Mouse (Mus musculus) heart, postnatal 4 days (tissue): ENCODE data around the gene Hist1h2aa. TPM values are rescaled to one million over a fixed set of nuclear protein-coding genes. Genes with fewer than 3 reads are reported as not detected.
A peak's percentile ranks its signal among the peaks of the same experiment; 100 is the strongest.

ENCODE experiments used
- DNase-seq: peaks from one replicate; pipeline ENCODE4 v3.0.0; 2021
- microRNA-seq, 2 experiments: library from miRNA; unstranded; fragments of <30 nt; microRNA quantifications; one replicate each; pipeline ENCODE4 v1.2.0; 2021 to 2022
- total RNA-seq, 2 experiments: library from RNA; stranded (reverse); gene quantifications; 2 replicates each; pipeline ENCODE4 v1.2.3; 2021

Gene Hist1h2aa
- total RNA-seq, 2 experiments from 2014 or later, result not detected

DNA sequence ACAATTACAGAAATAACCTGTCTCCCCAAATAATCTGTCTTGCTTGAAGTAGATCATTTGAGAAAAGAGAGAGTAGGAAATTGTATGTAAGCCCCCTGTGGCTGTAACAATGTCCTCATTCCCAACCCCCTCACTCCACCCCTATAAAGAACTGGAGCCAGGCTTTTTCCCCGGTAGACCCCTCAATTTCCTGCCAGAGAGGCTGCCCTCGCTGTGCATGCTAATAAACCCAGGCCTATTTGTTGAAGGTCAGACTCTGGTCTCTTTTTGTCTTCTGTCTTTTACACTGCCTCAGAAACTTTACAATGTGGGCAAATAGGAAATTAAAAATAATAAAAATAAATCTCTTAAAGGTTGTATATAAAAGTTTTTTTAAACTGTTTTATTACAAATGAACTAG lies 12.0 kb downstream of the Hist1h2aa start:
- DNase-seq, result no peak

- DNase-seq, result no peak
Observed at GRCm38 (mm10) chr13:23949484-23950246, 15.4 kb downstream of the Hist1h2aa start.

GRCm38 (mm10) chr13:23950928-23951327 lies 16.7 kb downstream of the Hist1h2aa start:
- DNase-seq, result peak; percentile 37

GRCm38 (mm10) chr13:23959776-23960175 lies 25.5 kb downstream of the Hist1h2aa start:
- no peak for DNase-seq

DNA sequence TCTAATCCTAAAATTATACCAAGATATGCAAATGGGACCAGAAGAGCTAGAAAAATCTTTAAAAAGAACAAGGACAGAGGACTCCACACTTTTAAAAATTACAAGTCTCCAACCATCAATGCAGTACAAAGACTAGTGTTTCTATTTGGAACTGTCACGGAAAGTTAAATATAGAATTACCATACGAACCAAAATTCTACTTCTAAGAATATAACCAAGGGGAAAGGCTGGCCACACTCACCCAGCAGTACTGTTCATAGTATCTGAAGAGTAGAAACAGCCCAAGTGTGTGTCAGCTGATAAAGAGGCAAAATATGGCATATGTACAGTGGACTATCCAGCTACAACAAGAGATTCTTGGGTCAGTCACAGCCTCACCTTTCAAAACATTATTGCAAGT lies 30.6 kb downstream of the Hist1h2aa start:
- no peak for DNase-seq

DNA sequence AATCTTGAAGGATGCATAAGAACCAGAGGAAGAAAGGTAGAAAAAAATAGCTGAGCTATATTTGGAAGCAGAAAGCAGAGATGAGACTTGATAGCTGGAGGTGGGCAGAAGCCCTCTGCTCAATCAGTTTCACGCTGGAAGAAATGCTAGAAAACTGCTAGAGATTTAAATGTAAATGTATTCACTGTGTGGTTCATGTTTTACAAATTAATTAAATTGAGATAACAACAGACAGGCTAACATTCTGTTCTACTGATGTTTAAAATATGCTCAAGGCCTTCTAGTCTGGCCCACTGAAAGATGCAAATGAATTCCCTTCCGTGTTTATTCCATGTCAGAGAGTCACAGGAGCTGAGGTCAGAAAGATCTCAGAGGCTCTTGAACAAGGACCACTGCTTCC lies 37.6 kb downstream of the Hist1h2aa start:
- DNase-seq, result no peak

- DNase-seq, result no peak
Observed at GRCm38 (mm10) chr13:23972271-23972670, 38.0 kb downstream of the Hist1h2aa start.

Small RNAs within 50 kb of the gene (microRNA-seq; reads per million reads assigned to microRNA genes)
- 0 reads per million in 2 experiments for gene Gm44344

Other genes with a start within 250 kb of the Hist1h2aa start
- 1 to 10 TPM; 1.6 to 1.8 TPM for gene Hist1h1t, start 238.6 kb upstream of the Hist1h2aa start, total RNA-seq
- 100 to 1,000 TPM; 167 to 175 TPM for gene Hist1h4c, start 236.0 kb upstream of the Hist1h2aa start, total RNA-seq
- 10 to 100 TPM; 19.7 to 21.0 TPM for gene Hfe, start 223.6 kb upstream of the Hist1h2aa start, total RNA-seq
- gene Hist1h1c, start 195.7 kb upstream of the Hist1h2aa start, total RNA-seq, result 100 to 1,000 TPM; 472 to 511 TPM
- gene Hist1h3c, start 188.9 kb upstream of the Hist1h2aa start, total RNA-seq, result 100 to 1,000 TPM; 252 to 264 TPM
- gene Hist1h2bb, start 187.7 kb upstream of the Hist1h2aa start, total RNA-seq, result 100 to 1,000 TPM; 281 to 294 TPM
- 100 to 1,000 TPM; 424 to 425 TPM for gene Hist1h2ab, start 183.3 kb upstream of the Hist1h2aa start, total RNA-seq
- gene Hist1h3b, start 182.2 kb upstream of the Hist1h2aa start, total RNA-seq, result 100 to 1,000 TPM; 568 to 625 TPM
- 100 to 1,000 TPM; 312 to 320 TPM for gene Hist1h4b, start 177.4 kb upstream of the Hist1h2aa start, total RNA-seq
- 100 to 1,000 TPM; 433 to 442 TPM for gene Hist1h4a, start 173.2 kb upstream of the Hist1h2aa start, total RNA-seq
- 100 to 1,000 TPM; 440 to 473 TPM for gene Hist1h3a, start 172.1 kb upstream of the Hist1h2aa start, total RNA-seq
- gene Hist1h1a, start 170.8 kb upstream of the Hist1h2aa start, total RNA-seq, result 100 to 1,000 TPM; 219 to 236 TPM
- gene Trim38, start 164.5 kb upstream of the Hist1h2aa start, total RNA-seq, result not detected
- gene Slc17a2, start 127.5 kb upstream of the Hist1h2aa start, total RNA-seq, result not detected
- gene Slc17a3, start 95.0 kb upstream of the Hist1h2aa start, total RNA-seq, result not detected
- gene Slc17a1, start 66.7 kb upstream of the Hist1h2aa start, total RNA-seq, result not detected
- gene Slc17a4, start 19.5 kb upstream of the Hist1h2aa start, total RNA-seq, result not detected
- gene Hist1h2ba, start 306 bp upstream of the Hist1h2aa start, total RNA-seq, result not detected
- not detected for gene Scgn, start 56.8 kb downstream of the Hist1h2aa start, total RNA-seq